Mouse (Mus musculus) left cerebral cortex, adult 18-20 months (tissue): Measurements from ENCODE around the gene Cfap61. TPM values are rescaled to one million over a fixed set of nuclear protein-coding genes. Genes with fewer than 3 reads are reported as not detected.
"Not testable (repeated sequence)": the region's sequence is repeated elsewhere in the genome, so short reads cannot be mapped to it uniquely, and the experiment has no call there.

Source experiments
- DNase-seq, 2 experiments: peaks; one replicate each; pipeline ENCODE4 v3.0.0; 2021 to 2022; ENCODE audit warnings: low spot score in 2 of 2, mixed read lengths in 1 of 2
- long read RNA-seq, 2 experiments: library from polyadenylated mRNA; stranded (forward); transcript quantifications; one replicate each; pipeline ENCODE4 v2.0.0; 2021
- total RNA-seq, 2 experiments: library from RNA; stranded (reverse); gene quantifications; 2 replicates each; pipeline ENCODE4 v1.2.3; 2021

Gene Cfap61
- 1 to 10 TPM; 3.4 to 3.6 TPM for total RNA-seq
- long read RNA-seq, experiment 1, partial matches to known transcripts, result 0 of 4 reads
- long read RNA-seq, experiment 1, other reads (novel, unspliced or antisense), result 3 of 4 reads
- long read RNA-seq, experiment 2, partial matches to known transcripts, result 1 of 2 reads
- long read RNA-seq, experiment 2, other reads (novel, unspliced or antisense), result 0 of 2 reads

DNA sequence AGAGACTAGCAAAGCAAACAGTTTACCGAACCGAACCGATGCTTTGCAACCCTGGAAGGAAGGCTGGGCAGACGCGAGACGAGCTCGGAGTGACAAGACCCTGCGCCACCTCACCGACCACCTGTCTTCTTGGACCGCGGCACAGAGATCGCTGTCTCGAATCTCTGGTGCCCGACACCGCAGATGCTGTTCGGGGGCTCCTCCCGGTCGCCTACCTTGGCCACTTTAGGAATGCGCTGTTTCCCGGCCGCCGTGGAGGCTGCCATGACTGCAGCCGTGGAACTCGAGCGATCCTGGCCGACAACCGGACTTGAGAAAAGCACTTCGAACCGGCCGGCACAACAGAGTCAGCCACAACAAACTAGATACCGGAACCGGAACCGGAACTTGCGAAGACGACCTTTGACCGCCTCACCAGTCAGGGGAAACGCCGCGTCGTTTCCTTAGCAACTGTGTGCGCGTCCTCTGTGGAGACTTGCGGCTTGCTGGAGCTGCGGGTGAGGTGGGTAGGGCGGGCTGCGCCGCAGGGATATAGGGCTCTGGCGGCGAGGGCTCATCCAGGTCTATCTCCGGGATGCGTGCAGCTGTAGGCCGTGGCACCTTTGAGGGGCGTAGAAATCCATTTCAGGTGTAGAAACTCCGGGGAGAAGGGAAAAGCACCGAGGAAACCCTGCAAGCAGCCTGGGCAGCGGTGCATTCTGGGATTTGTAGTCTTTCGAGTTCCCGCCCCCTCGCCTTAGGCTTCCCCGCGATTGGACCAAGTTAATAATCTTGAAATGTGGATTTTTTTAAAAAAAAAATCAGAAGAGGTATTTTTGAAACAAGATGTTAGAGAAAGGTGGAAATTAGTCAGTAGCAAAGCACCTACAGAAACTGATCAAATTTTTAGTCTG is at the start of gene Cfap61, which contains the start of gene Crnkl1:
TSS of gene Cfap61 (plus strand) at position 446 of the 893 bp plus-strand sequence.
TSS of gene Crnkl1 (minus strand) at position 676 of the 893 bp plus-strand sequence.
- peak; percentile 94 to 97 for DNase-seq

DNA sequence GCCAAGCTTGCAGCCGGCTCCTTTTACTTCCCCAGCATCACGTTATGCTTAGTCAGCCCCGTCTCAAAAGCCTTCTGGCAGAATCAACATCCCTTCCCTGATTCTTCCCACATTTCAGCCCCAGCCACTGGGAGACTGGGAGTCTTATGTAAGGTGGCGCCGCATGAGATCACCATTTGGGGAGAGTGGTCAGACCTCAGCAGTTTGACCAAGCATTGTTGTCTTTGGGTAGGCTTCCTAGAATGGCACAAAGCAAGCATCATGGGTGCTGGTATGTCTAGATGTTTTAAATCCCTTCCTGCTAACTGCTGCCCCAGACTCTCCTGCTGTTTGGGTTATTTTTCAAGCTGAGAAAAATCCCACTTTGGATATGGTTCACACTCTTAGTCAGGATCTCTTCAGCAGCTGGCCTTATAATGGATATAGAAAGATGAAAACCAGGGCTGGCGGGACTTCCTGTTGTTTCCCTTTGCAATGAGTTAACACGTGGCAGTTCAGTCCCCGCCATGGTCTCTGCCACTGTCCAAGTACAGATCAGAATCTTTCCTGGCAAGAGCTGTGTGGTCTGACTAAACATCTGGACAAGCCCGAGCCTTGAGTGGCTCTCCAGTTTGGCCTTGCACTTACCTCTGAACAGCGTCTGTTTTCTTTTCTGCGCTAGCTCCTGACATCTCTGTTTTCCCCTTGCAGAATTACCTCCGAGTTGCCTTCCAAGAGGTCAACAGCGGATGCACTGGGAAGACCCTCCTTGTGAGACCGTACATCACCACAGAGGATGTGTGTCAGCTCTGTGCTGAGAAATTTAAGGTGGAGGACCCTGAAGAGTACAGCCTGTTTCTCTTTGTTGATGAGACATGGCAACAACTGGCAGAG is 49.4 kb upstream of the Cfap61 start:
- peak; percentile 55 to 57 for DNase-seq

DNA sequence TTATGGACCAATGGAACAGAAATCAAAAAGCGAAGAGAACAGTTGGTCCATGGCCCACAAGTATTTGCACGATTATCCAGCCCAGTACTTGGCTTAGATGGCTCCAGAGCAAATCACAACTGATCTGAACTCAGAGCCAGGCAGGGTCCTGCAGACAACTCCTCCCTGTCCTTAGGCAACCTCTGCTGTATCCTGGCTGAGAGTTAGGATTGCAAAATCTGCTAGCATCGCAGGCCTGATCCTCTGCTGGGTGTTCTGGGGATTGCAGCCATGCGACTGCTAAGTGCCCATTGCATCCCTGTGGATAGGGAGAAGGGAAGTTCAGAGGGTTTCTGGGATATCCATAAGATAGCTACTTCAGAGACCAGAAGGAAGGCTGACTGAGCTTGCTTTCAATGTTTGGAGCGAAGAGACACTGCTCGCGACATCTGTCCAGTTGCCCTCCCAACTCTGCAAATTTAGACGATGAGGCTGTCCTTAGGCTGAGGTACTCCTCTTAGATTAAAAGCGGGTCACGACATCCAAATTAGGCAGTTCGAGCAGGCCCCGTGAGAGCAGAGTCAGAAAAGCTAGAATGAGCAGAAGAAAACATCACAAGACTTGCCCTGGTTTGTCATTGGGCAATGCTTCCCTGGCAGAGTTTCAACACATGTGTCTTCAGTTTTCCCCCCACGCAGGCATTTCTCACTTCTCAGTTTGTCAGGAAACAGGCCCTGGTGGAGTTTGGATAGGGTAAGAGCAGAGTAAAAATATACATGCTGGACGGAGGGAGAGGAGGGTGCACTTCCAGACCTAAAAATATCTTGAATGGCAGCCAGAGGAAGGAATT is 46.4 kb upstream of the Cfap61 start:
- peak; percentile 57 to 67 for DNase-seq

DNA sequence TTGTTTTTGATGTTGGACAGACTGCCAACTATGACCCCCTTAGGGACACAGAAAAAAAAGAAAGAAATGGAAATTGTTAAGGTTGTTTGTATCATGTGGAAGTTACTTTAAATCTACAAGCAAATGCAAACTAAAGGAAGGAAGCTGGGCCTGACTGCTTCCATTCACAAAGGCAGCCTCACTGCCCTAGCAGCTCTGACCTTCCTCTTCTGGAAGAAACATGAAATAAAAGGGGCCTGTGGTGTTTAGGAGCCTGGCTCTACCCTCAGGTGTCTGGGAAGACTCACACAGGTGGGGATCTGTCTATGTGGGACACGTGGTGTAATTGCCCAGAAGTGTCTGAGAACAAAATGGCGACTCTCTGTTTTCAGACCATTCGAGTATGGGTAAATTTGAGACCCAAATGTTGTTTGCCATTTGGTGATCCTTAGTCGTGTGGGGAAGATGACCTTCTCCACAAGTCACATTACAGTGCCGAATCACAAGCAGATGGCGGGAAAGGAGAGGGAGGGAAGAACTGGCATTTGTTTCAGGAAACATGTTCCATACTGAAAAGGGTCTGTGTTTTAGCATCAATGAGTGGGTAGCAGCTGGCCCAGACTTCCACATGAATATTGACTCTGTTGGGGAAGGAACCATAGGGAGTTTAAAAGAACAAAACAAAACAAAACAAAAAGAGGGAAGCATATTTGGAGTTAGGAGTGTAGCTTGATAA is 45.7 kb upstream of the Cfap61 start:
- no peak for DNase-seq

DNA sequence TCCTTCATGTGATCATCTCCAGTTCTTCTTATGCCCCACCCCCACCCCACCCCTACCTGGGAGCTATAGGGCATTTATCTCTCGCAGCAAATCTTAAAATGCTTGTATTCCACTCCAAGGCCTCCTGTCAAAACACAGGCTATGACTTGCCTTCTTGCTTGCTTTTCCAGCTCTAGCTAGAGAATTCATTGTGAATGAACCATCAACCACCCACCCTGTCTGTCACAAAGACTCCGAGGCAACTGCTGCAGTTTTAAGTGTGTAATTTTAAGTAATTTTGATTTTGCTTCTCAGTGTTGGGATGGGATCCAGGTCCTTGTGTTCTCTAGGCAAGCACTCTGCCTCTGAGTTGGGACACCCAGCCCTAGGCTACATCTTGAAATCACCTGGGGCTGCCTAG is 44.0 kb upstream of the Cfap61 start:
- no peak for DNase-seq

DNA sequence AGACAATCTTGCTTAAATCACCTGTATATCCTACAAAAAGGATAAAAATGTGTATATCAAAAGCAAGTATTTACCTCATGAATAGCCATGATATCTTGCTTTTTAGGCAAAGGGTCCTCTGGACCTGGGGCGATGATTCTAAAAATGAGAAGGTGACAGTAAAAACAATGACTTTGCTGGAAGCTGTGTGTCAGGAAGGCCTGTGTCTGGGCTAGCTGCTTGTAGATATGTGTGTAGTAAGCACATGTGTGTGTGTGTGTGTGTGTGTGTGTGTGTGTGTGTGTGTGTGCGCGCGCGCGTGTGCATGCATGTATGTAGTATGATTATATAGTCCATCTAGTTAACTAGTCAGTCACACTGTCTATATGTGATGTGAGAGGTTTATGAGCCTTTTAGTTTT is 40.8 kb upstream of the Cfap61 start:
- no peak for DNase-seq

DNA sequence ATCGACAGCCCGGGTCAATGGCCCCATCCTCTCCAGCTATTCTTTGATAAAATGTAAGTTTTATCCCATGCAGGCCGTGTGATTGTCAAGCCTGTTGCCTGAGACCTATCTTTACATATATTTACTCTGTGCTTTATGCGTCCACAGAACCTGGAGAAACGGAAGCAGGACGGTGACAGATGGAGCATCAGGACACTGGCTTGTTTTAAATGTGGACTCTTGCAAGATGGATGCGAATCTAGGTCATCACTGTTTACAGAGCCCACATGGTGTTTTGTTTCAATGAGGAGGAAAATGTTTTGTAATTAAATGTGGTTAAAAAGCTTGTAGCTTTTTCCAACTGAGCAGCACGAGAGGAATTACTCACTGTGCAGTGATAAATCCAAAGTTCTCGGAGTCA is 36.5 kb upstream of the Cfap61 start:
- DNase-seq, result no peak

DNA sequence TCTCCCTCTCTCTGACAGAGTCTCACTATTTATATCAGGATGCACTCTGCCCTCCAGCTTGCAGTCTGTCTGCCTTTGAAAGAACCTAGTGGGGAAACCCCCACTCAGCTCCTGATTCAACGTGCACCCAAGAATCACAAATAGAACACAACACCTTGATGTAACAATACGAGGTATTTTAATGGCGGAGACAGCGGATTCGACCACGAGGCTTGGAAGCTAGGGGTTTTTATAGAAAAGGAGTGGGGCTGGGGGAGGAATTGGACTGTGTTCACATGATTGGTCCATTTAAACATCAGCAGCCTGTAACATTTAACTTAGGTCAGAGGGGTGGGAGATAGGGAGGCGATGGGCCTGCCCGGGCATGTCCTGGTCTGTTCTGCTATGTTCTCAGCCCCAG is 34.3 kb upstream of the Cfap61 start:
- DNase-seq, result not testable (repeated sequence)

DNA sequence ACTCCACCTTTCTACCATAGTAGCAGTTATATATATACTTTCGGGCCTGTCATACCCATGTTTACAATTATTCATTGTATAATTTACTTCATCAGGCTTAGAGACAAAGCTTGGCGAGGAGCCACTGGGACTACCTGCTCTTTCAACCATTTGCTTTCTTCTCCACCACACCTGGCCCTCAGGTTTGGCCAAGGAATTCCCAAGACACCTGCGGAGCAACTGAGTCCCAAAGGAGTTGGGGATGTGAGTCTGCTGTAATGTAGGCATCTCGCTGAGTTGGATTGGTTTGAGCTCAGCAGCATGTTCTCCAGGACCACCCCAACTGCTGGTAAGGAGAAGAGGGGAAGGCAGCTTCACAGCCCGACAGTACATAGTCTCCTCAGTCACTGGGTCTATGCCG is 32.7 kb upstream of the Cfap61 start, which contains the start of gene Naa20:
TSS of gene Naa20 (plus strand) at position 239 of the 400 bp plus-strand sequence.
- no peak for DNase-seq

DNA sequence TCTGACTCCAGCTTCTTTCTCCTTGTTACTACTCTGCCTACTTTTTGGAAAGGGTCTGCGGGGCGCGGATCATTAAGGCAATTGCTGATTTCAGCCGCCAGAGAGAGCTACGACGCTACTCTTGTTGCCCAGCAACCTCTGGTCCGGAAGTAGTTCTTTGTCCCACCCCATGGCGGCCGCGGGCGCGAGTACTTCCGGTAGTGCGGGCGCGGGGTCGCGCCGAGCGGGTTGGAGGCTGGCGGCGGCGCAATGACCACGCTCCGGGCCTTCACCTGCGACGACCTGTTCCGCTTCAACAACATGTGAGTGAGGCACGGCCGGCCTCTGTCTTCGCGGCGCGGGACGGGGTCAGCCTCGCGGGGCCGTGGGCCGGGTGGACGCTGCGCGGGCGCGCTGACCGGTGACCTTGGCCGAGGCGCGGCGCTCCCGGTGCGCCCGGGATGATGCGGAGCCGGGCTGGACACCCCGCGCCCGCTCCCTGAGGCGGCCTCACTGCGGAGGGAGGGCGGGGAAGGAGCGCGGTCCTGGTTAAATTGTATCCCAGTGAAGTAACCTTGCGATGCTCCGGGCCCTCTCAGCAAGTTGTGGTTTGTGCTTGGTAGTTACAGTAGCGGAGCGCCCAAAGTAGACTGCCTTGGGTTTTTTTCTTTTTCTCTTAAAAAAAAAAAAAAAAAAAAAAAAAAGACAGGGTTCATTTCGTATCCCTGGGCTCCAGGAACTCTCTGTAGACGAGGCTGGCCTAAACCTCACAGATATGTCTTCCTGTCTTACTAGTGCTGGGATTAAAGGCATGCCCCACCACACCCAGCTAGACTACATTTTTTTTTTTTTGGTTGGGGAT is 31.3 kb upstream of the Cfap61 start:
- peak; percentile 89 to 93 for DNase-seq

DNA sequence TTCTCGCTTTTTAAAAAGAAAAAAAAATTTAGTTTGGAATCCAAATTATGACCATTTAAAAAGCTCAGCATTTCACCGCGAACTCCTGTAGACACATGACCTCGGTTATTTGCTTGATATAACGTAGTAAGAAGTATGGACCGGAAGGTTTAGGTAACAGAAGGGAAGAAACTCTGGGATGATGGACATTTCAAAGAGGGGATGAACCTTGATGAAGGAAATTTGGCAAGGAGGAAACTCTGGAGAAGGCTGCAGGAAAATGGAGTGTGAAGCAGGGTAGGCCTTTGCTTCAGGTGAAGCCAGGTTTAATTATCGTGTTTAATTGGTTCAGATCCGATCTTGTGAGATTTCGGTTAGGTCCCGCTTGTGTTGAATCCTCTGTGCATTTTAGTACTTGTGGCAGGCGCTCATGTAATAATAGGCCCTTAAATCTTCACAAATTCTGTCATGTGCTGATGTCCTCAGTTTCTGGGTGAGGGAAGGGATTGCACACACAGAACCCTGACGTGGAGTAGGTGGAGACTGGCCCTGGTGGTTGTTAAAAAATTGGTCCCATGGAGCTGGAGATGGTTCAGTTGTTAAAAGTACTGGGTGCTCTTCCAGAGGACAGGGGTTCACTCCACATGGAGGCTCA is 30.5 kb upstream of the Cfap61 start:
- no peak for DNase-seq

DNA sequence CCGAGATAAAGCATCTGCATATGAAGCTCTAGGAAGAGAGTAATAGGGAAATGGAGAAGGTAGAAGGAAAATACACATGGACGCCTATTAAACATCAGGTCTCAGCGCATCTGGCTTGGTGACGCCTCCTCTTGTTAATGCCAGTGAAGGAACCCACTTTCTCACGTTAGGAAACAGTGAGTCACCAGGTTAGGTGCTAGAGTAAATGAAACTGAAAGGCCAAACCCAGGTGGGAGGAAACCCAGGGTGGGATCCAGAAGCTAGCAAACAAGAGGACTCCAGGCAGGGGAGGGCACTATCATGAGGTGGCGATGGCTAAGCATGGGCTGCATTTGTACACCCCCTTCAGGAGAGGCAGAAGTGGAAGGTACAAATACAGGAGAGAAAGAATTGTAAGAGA is 29.4 kb upstream of the Cfap61 start:
- no peak for DNase-seq

DNA sequence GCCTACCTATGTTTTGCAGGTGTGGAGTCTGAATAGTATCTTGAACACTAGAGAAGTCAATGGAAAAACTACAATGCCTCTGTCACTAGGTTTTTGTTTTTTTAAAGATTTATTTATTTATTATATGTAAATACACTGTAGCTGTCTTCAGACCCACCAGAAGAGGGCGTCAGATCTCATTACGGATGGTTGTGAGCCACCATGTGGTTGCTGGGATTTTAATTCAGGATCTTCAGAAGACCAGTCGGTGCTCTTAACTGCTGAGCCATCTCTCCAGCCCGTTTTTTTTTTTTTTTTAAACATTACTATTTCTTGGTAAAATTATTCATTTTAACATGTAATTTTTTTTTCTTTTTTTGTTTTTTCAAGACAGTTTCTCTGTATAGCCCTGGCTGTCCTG is 28.7 kb upstream of the Cfap61 start:
- DNase-seq, result not testable (repeated sequence)

DNA sequence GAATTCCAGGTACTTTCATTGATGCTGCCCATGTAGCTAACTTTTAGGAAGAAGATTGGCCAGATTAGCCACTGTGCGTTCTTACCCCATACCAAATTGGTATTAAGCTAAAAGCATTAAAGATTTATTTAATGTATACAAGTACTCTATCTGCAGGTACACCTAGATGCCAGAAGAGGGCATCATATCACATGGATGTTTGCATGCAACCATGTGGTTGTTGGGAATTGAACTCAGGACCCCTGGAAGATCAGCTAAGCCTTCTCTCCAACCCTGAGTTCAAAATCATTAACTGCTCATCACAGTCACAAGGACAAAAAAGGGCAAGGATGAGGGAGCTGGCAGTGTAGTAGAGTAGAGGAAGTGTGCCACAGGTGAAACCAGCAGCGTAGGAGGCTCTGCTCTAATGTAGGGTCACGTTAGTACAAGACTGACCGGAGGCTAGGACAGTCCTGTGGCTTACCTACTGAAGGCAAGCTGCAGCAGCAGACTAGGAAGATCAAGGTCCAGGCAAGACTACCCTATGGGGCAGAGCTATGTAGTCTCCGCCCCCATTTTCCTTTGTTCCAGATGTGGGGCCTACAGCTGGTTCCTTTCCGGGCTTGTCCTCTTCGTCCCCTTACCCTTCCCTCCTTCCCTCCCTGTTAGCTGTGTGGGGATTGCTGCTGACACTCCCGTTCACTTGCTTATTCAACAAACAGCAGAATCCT is 13.5 kb upstream of the Cfap61 start:
- DNase-seq, result no peak

DNA sequence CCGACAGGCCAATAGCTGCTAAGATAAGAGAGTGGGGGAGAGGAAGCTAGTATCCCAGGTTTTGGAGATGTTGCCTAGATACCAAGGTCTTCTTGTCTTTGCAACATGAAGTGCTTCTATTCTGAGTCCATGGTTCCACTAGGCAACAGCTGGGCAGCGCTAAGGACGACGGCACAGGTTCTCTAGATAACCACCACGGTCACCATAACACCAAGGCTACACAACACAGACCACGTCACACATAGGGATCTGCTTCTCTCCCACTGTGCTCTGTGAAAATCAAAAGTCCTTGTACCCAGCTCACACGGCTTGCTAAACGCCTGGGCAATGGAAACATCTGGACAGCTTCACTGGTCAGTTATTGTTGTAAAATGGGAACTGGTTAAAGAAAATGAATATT is 2.4 kb downstream of the Cfap61 start:
- no peak for DNase-seq

DNA sequence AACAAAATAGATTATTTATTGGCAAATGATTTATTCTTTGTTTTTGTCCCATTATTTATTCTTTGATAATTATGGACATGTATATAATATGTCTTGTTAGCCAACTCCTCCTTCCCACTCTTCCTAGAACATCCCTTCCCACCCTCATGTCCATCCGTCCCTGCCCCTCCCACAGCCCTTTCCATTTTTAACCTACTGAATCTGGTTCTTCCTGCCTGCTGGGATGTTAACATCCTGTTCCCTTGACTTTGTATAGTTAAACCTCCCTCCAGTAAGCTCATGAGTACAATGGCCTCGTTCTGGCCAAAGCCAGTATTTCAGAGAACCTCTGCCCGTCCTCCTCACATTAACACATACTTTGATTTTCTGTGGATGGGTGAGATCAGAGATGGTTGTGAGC is 6.8 kb downstream of the Cfap61 start:
- DNase-seq, result no peak

DNA sequence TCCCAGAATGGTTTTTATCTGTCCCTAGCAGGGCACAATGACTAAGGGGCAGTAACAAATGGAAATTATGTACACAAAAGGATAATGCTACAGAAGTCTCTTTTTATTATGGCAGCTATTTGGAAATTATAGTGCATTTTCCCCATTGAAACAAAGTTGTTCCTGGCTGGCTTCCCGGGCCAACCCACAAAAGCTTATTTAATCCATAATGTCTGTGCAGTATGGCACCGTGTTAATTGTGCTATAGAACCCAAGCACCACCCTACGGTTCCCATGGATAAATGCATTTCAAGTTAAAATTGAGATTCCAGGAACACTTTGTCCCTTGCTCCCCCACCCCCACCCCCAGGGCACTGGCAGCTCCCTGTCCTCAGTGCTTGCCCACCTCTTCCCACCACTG is 9.7 kb downstream of the Cfap61 start:
- peak; percentile 26 to 42 for DNase-seq

DNA sequence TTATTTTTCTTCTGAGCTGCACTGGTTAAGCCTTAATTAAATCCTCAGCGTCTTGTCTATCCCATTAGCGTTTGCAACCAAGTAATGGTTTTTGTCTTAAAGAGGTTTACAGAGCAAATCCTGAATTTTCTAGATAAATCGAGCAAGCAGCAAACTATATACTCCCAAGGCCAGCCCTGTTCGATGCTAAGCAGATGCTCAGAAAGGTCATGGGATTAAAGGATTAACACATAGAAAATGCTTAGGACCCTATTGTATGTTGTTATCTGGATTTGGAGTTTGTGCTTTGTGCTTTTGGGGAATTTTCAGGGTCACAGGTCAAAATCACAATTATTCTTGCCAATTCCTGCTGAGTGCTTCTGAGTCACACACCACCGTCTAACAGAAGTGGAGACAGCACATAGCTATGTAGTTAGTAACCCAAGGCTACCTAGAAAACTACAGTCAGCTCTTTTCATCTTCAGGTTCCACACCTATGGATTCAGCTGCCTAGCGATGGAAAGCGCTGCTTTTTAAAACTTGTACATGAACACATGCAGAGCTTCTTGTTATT is 13.9 kb downstream of the Cfap61 start:
- DNase-seq, result no peak
